Mouse (Mus musculus): ENCODE results near the gene Rab34.
"Not testable (repeated sequence)": the region's sequence is repeated elsewhere in the genome, so short reads cannot be mapped to it uniquely, and the experiment has no call there.

Rab34 gene

DNA sequence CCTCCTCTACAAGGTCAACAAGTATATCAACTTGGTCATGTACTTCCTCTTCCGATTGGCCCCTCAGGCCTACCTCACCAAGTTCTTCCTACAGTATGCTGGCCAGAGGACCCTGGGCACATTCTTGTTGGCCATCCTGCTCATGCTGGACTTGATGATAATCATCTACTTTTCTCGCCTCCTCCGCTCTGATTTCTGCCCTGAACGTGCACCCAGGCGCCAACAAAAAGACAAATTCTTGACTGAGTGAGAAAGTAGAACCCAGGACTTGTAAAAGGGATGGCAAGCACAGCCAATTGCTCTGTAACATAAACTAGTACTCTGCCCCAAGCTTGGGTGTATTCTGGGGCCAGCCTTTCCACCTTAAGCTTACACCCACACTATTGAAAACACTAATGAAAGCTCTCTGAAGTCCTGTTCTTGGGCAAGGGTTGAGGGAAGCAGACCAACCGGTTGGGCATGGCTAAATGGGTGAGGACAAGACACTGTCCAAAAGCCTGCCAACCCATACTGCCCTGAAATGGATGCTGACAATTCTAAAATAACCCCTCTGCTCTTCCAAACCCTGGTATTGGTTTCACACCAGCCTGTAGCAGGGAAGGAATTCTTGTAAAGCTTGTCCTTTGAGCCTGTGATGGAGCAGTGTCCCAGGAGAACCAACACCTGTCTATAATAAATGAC, 8.0 kb upstream of the Rab34 start:
- DNase-seq (ENCODE audit: low spot score in 2 of 2), result no peak

- no peak for DNase-seq (ENCODE audit: low spot score in 2 of 2)
Measured at GRCm38 (mm10) chr11:78181830-78182357, 6.3 kb upstream of the Rab34 start.

DNA sequence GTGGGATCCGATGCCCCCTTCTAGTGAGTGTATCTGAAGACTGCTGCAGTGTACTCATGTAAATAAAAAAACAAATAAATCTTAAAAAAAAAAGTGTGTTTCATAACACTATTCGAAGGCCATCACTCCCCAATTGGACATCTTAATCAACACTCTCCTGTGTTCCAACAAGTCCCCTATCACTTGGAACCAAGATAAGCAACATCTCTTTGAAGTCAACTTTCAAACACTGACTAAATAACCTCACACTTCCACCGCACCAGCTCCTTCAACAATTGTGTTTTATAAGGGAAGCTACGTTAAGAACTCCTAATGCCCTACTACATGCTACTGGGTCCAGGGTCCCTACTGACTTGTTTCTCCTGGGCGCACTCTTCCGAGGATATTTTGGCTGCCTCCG, 5.8 kb upstream of the Rab34 start:
- DNase-seq (ENCODE audit: low spot score in 2 of 2), result no peak

- peak; percentile 72 to 78 for DNase-seq (ENCODE audit: low spot score in 2 of 2)
Measured at GRCm38 (mm10) chr11:78182961-78183844, 5.0 kb upstream of the Rab34 start, which contains the start of gene Rpl23a. TSS of gene Rpl23a (minus strand) at chr11:78183584.

DNA sequence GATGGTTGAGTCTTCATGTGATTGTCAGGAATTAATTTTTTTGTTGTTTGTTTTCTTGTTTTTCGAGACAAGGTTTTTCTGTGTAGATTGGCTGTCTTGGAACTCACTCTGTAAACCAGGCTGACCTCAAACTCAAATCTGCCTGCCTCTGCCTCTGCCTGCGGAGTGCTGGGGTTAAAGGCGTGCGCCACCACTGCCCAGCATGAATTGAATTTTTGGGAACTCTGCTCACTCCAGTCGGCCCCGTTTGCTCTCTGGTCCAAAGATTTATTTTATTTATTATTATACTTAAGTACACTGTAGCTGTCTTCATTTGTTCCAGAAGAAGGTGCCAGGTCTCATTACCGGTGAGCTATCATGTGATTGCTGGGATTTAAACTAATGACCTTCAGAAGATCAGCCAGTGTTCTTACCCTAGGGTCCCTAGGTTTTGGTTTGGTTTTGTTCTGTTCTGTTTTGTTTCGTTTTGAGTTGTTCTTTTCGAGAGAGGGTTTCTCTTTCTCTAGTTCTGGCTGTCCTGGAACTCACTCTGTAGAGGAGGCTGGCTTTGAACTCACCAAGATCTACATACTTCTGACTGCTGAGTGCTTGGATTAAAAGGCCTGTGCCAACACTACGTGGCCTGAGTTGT, 4.2 kb upstream of the Rab34 start:
- DNase-seq (ENCODE audit: low spot score in 2 of 2), result no peak

GRCm38 (mm10) chr11:78184702-78185101, 3.5 kb upstream of the Rab34 start:
- DNase-seq (ENCODE audit: low spot score in 2 of 2), result not testable (repeated sequence)

DNA sequence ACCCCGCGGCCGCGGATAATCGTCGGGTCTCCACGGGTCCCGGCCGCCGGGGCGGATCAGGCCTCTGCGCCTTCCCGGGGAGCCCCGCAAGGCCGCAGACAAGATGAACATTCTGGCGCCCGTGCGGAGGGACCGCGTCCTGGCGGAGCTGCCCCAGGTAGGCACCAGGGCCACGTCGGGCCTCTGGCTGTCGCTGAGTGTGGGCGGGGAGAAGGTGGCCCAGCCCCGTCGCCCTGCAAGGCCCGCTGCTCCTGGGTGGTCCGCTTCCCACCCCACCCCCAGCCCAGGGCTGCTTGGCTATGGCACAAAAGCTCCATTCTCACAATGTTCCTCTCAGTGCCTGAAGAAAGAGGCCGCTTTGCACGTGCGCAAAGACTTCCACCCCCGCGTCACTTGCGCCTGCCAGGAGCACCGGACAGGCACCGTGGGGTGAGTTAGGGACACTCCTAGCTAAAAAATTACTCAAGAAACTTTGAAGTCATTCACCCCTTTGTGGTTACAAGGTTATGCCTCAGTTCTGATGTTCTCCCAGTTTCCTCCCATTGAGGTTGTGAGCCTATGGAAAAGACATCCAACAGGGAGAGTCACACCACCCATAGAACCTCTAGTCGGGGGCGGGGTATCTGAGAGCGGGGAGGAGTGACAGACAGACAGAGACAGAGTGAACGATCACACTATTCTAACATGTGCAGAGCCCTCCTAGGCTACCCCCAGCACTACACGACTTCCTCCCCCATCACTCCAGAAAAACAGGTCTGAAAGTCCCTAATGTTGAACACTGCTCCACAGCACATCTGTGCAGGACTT, 1.2 kb downstream of the Rab34 start:
- no peak for DNase-seq (ENCODE audit: low spot score in 2 of 2)

DNA sequence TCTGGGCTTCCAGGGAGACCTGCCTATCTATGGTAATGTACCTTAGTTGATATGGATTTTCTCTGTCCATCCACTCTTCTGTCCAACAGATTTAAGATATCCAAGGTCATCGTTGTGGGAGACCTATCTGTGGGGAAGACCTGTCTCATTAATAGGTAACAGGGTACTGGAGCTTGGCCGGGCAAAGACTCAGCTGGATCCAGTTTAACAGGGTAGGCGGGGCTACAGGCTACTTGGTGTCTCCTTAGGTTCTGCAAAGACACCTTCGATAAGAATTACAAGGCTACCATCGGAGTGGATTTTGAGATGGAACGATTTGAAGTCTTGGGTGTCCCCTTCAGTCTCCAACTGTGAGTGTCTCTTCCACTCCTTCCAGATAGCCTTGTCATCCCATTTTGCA, 1.8 kb downstream of the Rab34 start:
- DNase-seq (ENCODE audit: low spot score in 2 of 2), result no peak

DNA sequence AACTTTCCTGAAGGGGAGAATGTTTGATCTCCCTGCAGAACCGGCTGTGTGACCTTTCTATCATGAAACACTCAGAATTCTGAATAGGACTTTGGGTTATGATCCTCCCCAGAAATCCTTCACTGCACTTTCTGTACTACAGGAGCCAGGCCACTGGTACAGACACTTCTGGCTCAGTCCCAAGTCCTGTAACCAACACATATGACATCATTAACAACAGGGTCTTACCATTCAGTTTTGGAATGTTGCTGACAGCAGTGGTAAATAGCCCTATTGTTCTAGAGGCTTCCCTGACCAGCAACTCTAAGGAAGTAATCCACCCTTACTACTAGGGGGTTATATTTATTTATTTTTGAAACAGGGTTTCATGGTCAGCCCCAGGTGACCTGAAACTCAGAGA, 4.9 kb downstream of the Rab34 start, which contains the start of gene Proca1:
Proca1 (plus strand) TSS at position 280 of the 400 bp plus-strand sequence.
- no peak for DNase-seq (ENCODE audit: low spot score in 2 of 2)

DNA sequence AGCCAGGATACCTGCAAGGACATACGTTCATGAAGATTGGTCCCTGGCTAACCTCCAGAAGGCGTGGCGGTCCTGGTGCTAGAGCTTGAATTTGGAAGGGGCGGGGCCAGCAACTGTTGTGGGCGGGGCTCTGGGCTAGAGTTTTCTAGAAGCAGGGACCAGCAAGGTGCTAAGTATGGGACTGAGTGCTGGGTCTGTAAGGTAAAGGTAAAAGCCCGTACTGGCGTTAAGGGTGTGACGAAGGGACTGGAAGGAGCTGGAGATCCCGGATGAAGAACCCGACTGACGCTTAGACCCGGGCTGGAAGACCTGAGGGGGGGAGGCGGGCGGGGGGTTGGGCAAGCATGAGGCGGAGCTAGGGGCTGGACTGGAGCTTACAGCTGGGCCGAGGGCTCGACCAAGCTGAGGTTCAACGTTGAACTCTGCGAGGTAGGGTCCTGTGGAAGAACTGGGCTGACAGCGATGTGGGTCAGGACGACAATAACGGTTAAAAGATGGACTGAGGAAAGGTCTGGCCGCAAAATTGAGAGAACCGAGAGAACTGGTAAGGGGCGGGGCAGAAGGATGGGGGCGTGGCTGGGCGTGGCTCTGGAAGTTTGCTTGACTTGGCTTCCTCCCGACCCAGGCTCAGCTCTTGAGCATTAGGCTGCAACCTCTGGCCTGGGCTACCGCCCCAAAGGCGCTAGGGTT, 6.3 kb downstream of the Rab34 start:
- DNase-seq (ENCODE audit: low spot score in 2 of 2), result peak; percentile 57 to 71

GRCm38 (mm10) chr11:78195101-78195863, 7.1 kb downstream of the Rab34 start:
- no peak for DNase-seq (ENCODE audit: low spot score in 2 of 2)

- no peak for DNase-seq (ENCODE audit: low spot score in 2 of 2)
Measured at GRCm38 (mm10) chr11:78202372-78202771, 14.1 kb downstream of the Rab34 start.

DNA sequence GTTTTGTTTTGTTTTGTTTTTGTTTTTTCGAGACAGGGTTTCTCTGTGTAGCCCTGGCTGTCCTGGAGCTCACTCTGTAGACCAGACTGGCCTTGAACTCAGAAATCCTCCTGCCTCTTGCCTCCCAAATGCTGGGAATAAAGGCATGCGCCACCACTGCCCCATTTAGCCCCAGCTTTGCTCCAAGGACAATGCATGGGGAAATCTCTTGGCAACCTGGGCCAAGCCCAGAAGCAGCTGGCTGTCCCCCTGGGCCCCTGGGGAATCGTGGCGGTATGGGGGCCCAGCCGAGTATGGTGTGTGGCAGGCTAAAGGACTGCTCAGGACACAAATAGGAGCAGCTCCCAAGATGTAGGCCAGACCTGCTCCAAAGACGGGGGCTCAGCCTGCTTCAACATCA, 16.1 kb downstream of the Rab34 start:
- DNase-seq (ENCODE audit: low spot score in 2 of 2), result no peak

- DNase-seq (ENCODE audit: low spot score in 2 of 2), result no peak
Measured at GRCm38 (mm10) chr11:78205361-78206206, 17.4 kb downstream of the Rab34 start.

- no peak for DNase-seq (ENCODE audit: low spot score in 2 of 2)
Measured at GRCm38 (mm10) chr11:78207190-78207589, 19.0 kb downstream of the Rab34 start.

- DNase-seq (ENCODE audit: low spot score in 2 of 2), result no peak
Measured at GRCm38 (mm10) chr11:78209886-78210285, 21.7 kb downstream of the Rab34 start.

DNA sequence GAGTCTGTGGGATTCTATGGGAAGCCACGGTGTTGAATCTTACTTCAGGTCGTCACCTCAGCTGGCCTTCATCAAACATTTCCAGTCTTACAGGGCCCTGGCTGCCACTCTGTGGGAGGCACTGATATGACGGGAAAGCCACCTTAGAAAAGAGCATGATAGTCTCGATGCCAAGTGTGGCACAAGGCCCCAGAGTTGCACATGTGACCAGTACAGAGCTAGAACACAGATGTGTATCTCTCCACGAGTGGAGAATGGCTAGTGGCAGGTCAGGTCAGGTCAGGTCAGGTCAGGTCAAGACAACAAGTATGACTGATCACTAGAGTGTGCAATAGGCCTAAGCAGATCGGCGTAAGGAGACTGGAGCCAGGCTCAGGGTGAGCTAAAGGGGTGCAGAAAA, 22.4 kb downstream of the Rab34 start:
- DNase-seq (ENCODE audit: low spot score in 2 of 2), result no peak

GRCm38 (mm10) chr11:78211513-78211912, 23.3 kb downstream of the Rab34 start:
- no peak for DNase-seq (ENCODE audit: low spot score in 2 of 2)
